Mouse (Mus musculus) gastrocnemius, adult 18-20 months (tissue): Measurements from ENCODE around the gene Mapk7. TPM values are rescaled to one million over a fixed set of nuclear protein-coding genes. Genes with fewer than 3 reads are reported as not detected.
A peak's percentile ranks its signal among the peaks of the same experiment; 100 is the strongest.

ENCODE experiments used
- DNase-seq: peaks from one replicate; pipeline ENCODE4 v3.0.0; 2021; ENCODE audit warnings: low spot score
- long read RNA-seq, 2 experiments: library from polyadenylated mRNA; stranded (forward); transcript quantifications; one replicate each; pipeline ENCODE4 v2.0.0; 2021
- total RNA-seq, 2 experiments: library from RNA; stranded (reverse); gene quantifications; 2 replicates each; pipeline ENCODE4 v1.2.3; 2021

Mapk7 gene
- 1 to 10 TPM; 3.5 to 4.1 TPM for total RNA-seq
- long read RNA-seq, experiment 1, partial matches to known transcripts: 3 of 7 reads
- long read RNA-seq, experiment 1, other reads (novel, unspliced or antisense): 0 of 7 reads
- long read RNA-seq, experiment 2, partial matches to known transcripts: 2 of 7 reads
- long read RNA-seq, experiment 2, other reads (novel, unspliced or antisense): 2 of 7 reads

GRCm38 (mm10) chr11:61494129-61494997 is at the start of gene Mapk7:
TSS of gene Mapk7 (minus strand) at chr11:61494406.
- peak; percentile 95 for DNase-seq

- no peak for DNase-seq
Measured at GRCm38 (mm10) chr11:61541106-61541505, 46.9 kb upstream of the Mapk7 start.

- no peak for DNase-seq
Measured at GRCm38 (mm10) chr11:61540642-61541041, 46.4 kb upstream of the Mapk7 start.

GRCm38 (mm10) chr11:61537362-61537761 is 43.2 kb upstream of the Mapk7 start:
- no peak for DNase-seq

GRCm38 (mm10) chr11:61536952-61537351 is 42.7 kb upstream of the Mapk7 start:
- no peak for DNase-seq

- DNase-seq: no peak
Measured at GRCm38 (mm10) chr11:61535530-61535929, 41.3 kb upstream of the Mapk7 start.

GRCm38 (mm10) chr11:61533571-61533970 is 39.4 kb upstream of the Mapk7 start:
- peak; percentile 28 for DNase-seq

- no peak for DNase-seq
Measured at GRCm38 (mm10) chr11:61532820-61533219, 38.6 kb upstream of the Mapk7 start.

GRCm38 (mm10) chr11:61529268-61529713 is 35.1 kb upstream of the Mapk7 start:
- DNase-seq: no peak

- DNase-seq: no peak
Measured at GRCm38 (mm10) chr11:61526872-61527271, 32.7 kb upstream of the Mapk7 start.

- DNase-seq: no peak
Measured at GRCm38 (mm10) chr11:61519484-61520107, 25.4 kb upstream of the Mapk7 start.

- DNase-seq: no peak
Measured at GRCm38 (mm10) chr11:61518871-61519270, 24.7 kb upstream of the Mapk7 start.

- no peak for DNase-seq
Measured at GRCm38 (mm10) chr11:61517971-61518370, 23.8 kb upstream of the Mapk7 start.

GRCm38 (mm10) chr11:61514953-61515352 is 20.7 kb upstream of the Mapk7 start:
- DNase-seq: peak; percentile 39

GRCm38 (mm10) chr11:61504713-61505257 is 10.6 kb upstream of the Mapk7 start, which contains the start of gene B9d1:
TSS of gene B9d1 (plus strand) at chr11:61505144.
- peak; percentile 98 for DNase-seq

- DNase-seq: no peak
Measured at GRCm38 (mm10) chr11:61503933-61504332, 9.7 kb upstream of the Mapk7 start.

- no peak for DNase-seq
Measured at GRCm38 (mm10) chr11:61498736-61499504, 4.7 kb upstream of the Mapk7 start.

GRCm38 (mm10) chr11:61497490-61497889 is 3.3 kb upstream of the Mapk7 start:
- no peak for DNase-seq

GRCm38 (mm10) chr11:61495528-61495927 is 1.3 kb upstream of the Mapk7 start:
- DNase-seq: no peak

- DNase-seq: no peak
Measured at GRCm38 (mm10) chr11:61493525-61494128, 579 bp downstream of the Mapk7 start.
